Comparison of ENCODE assay signal across 18 mouse cellular contexts in the genomic region with DNA sequence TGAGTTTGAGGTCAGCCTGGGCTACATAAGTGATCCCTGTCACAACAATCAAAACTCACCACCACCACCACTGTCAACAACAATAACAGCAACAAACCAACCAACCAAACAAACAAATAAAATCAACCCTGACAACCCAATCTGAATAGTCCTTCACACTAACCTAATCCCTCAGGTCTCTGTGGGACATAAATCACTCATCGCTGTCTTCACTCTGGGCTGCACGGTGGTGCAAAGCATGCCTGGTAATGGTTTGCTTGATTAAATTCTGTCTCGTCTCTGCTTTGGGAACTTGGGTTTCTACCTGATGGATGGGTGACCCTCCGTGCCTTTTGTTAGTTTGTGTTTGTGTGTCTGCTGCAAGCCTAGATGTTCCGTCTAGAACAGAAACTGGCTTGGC.
DNase-seq lines count a peak whose midpoint lies in the region; ATAC-seq lines count a peak whose summit lies in the region.
"Had no signal": no experiment of that assay in that cellular context is flagged by ENCODE, and none has a peak within 500 bp of the region (broad histone marks: within the 10 kb centered on the region; RNA-seq: fewer than 3 reads in every experiment).

No protein-coding gene starts in this region.

- 0 out of 2 replicates have a peak overlapping the region, but pooled peaks have one; percentile 54 for H3K27ac ChIP-seq in neural tube, embryonic 13.5 days (replicated peaks)
- no peak overlapping the region for H3K27ac ChIP-seq in limb, embryonic 12.5 days
- H3K27ac ChIP-seq in forebrain, embryonic 13.5 days: no peak overlapping the region
- H3K27ac ChIP-seq: embryonic facial prominence, embryonic 10.5 days; heart, embryonic 10.5 days; hindbrain, embryonic 12.5 days had no signal

- 46% methylated on average over 5 of the region's 5 CpGs for WGBS in neural tube, embryonic 13.5 days
- 40% methylated on average over 5 of the region's 5 CpGs for WGBS in limb, embryonic 12.5 days
- WGBS in forebrain, embryonic 13.5 days: 84% methylated on average over 5 of the region's 5 CpGs

- no peak overlapping the region for H3K4me3 ChIP-seq in neural tube, embryonic 13.5 days
- H3K4me3 ChIP-seq in limb, embryonic 12.5 days (replicated peaks): no peak overlapping the region
- no peak overlapping the region for H3K4me3 ChIP-seq in forebrain, embryonic 13.5 days
- H3K4me3 ChIP-seq: embryonic facial prominence, embryonic 10.5 days; heart, embryonic 10.5 days; hindbrain, embryonic 12.5 days had no signal

- no peaks in the 10 kb centered on the region for H3K27me3 ChIP-seq in neural tube, embryonic 13.5 days
- no peaks in the 10 kb centered on the region for H3K27me3 ChIP-seq in limb, embryonic 12.5 days
- no peaks in the 10 kb centered on the region for H3K27me3 ChIP-seq in forebrain, embryonic 13.5 days
- H3K27me3 ChIP-seq: hindbrain, embryonic 12.5 days had no signal

- no peak for DNase-seq in neural tube, embryonic 10.5 days (ENCODE audit: extremely low spot score, low spot score)
- DNase-seq in forelimb bud, embryonic 11.5 days (ENCODE audit: low read depth, low spot score): peak; percentile 38
- no peak for DNase-seq in urinary bladder, postnatal 36 days (ENCODE audit: low spot score in 2 of 2)
- DNase-seq: adrenal gland, postnatal 25 days; cerebellum, adult 18-20 months; cerebellum, postnatal 10 days; gastrocnemius, postnatal 36 days; heart, adult 18-20 months; heart, postnatal 10 days; heart, postnatal 4 days had no signal

- H3K4me1 ChIP-seq in neural tube, embryonic 13.5 days (replicated peaks): 0 out of 2 replicates have a peak, but pooled peaks cover 3% of the 10 kb centered on the region
- 0 out of 2 replicates have a peak, but pooled peaks cover 8% of the 10 kb centered on the region for H3K4me1 ChIP-seq in limb, embryonic 12.5 days (replicated peaks)
- no peaks in the 10 kb centered on the region for H3K4me1 ChIP-seq in forebrain, embryonic 13.5 days
- H3K4me1 ChIP-seq: heart, embryonic 10.5 days; hindbrain, embryonic 12.5 days had no signal

- H3K9me3 ChIP-seq in neural tube, embryonic 13.5 days: no peaks in the 10 kb centered on the region
- no peaks in the 10 kb centered on the region for H3K9me3 ChIP-seq in limb, embryonic 12.5 days
- no peaks in the 10 kb centered on the region for H3K9me3 ChIP-seq in forebrain, embryonic 13.5 days (replicated peaks)
- H3K9me3 ChIP-seq: embryonic facial prominence, embryonic 10.5 days; heart, embryonic 10.5 days; hindbrain, embryonic 12.5 days had no signal

- ATAC-seq in neural tube, embryonic 13.5 days (ENCODE audit: low read depth): no peak
- peak; percentile 73; the same call in 1 of the 2 replicates for ATAC-seq in limb, embryonic 12.5 days (ENCODE audit: insufficient number of reproducible peaks, insufficient read depth, low FRiP score, low TSS enrichment, low read depth)
- no peak for ATAC-seq in forebrain, embryonic 13.5 days
- ATAC-seq: forebrain, embryonic 14.5 days; hindbrain, embryonic 16.5 days had no signal

- no peaks in the 10 kb centered on the region for H3K36me3 ChIP-seq in neural tube, embryonic 13.5 days
- H3K36me3 ChIP-seq in limb, embryonic 12.5 days: no peaks in the 10 kb centered on the region
- no peaks in the 10 kb centered on the region for H3K36me3 ChIP-seq in forebrain, embryonic 13.5 days (ENCODE audit: poor library complexity, severe bottlenecking)
- H3K36me3 ChIP-seq: embryonic facial prominence, embryonic 10.5 days; heart, embryonic 10.5 days; hindbrain, embryonic 12.5 days had no signal

- no peak overlapping the region for H3K9ac ChIP-seq in neural tube, embryonic 13.5 days
- no peak overlapping the region for H3K9ac ChIP-seq in limb, embryonic 12.5 days (replicated peaks)
- no peak overlapping the region for H3K9ac ChIP-seq in forebrain, embryonic 13.5 days
- H3K9ac ChIP-seq: hindbrain, embryonic 12.5 days had no signal

- no peak overlapping the region for H3K4me2 ChIP-seq in neural tube, embryonic 13.5 days
- H3K4me2 ChIP-seq in limb, embryonic 12.5 days: no peak overlapping the region
- H3K4me2 ChIP-seq in forebrain, embryonic 13.5 days: no peak overlapping the region
- H3K4me2 ChIP-seq: hindbrain, embryonic 12.5 days had no signal
